Mouse (Mus musculus): ENCODE results near the gene Pi4k2a.
A peak's percentile ranks its signal among the peaks of the same experiment; 100 is the strongest.

- TF ChIP-seq REST (IDR thresholded peaks at IDR 0.05; ENCODE audit: insufficient read depth, insufficient read length) (no peak), POLR2AphosphoS2 (IDR thresholded peaks at IDR 0.05; ENCODE audit: insufficient read length, low read depth) (peak; percentile 80), POLR2A (IDR thresholded peaks at IDR 0.05; ENCODE audit: insufficient read length, low read depth) (peak; percentile 91), TCF12 (IDR thresholded peaks at IDR 0.05; ENCODE audit: insufficient read depth, poor library complexity, severe bottlenecking) (no peak), MYOG (IDR thresholded peaks at IDR 0.05; ENCODE audit: control insufficient read depth in 1 of 3, insufficient read depth in 1 of 3, insufficient read length in 2 of 3, low read depth in 2 of 3) (no peak), USF1 (IDR thresholded peaks at IDR 0.05; ENCODE audit: low read depth) (no peak), E2F4 (IDR thresholded peaks at IDR 0.05; ENCODE audit: insufficient read depth) (no peak), CEBPB (IDR thresholded peaks at IDR 0.05; ENCODE audit: insufficient read depth, poor library complexity, severe bottlenecking) (no peak), SRF (IDR thresholded peaks at IDR 0.05; ENCODE audit: control insufficient read depth, insufficient read length, low read depth) (no peak), MYOD1 (IDR thresholded peaks at IDR 0.05; ENCODE audit: control insufficient read depth in 1 of 3, insufficient read length in 2 of 3, low read depth in 2 of 3) (no peak)
Measured at GRCm38 (mm10) chr19:42086166-42086565, 4.1 kb upstream of the Pi4k2a start, which contains the start of gene Morn4.

Measured in myocyte (in vitro differentiated cells).